Mouse (Mus musculus): ENCODE measurements at regions not wholly inside any gene's neighbourhood (a gene's known extent, or its start where the extent isn't known, plus 50 kb on each side); places are given as distances from the start of the nearest gene placed in this dataset.

- no peak for DNase-seq (ENCODE audit: low spot score)
These were observed 72.0 kb upstream of the Slc38a4 start for GRCm38 (mm10) chr15:97127771-97128170.

DNA sequence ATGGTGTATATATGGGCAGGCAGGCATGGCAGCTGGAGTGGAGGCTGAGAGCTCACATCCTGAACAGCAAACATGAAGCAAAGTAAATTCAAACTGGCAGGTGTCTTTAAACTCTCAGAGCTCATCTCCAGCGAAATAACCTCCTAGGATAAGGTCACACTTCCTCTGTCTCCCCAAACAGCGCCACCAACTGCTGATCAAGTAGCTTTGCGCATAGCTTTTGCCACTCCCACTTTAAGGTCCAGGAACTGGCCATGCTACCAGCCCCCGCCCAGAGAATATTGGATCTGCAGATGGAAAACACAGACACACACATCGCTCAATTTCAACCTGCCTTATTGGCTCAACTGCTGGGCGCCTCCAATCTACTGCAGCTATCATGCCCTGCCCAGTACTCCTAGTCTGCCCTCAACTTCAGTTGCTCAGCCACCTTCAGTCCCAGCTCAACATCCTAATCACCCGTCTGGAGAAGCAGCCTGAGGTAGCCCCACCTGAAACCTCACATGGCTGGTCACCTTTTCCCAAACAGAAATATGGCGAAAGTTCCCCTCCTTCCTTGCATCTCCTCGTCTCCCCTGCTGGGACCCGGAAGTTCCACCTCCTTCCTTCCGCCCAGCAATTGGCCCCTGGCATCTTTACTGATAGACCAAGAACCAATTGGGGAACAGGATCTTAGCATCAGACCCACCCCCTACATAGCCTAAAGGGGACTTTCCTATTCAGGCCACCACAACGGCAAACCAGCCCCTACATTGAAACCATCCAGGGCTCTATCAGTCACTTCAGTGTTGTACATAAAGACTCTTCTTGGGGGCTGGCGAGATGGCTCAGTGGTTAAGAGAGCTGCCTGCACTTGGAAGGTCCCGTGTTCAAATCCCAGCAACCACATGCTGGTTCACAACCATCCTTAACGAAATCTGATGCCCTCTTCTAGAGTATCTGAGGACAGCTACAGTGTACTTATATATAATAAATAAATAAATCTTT lies 70.4 kb upstream of the Slc38a4 start:
- no peak for DNase-seq (ENCODE audit: low spot score)

GRCm38 (mm10) chr15:97122263-97122662 lies 66.5 kb upstream of the Slc38a4 start:
- DNase-seq (ENCODE audit: low spot score) = no peak

GRCm38 (mm10) chr15:97112452-97113200 lies 56.9 kb upstream of the Slc38a4 start:
- DNase-seq (ENCODE audit: low spot score) = no peak

- no peak for DNase-seq (ENCODE audit: low spot score)
These were observed 55.8 kb upstream of the Slc38a4 start for GRCm38 (mm10) chr15:97111320-97112192.

- DNase-seq (ENCODE audit: low spot score) = no peak
These were observed 52.0 kb upstream of the Slc38a4 start for GRCm38 (mm10) chr15:97107779-97108178.

DNA sequence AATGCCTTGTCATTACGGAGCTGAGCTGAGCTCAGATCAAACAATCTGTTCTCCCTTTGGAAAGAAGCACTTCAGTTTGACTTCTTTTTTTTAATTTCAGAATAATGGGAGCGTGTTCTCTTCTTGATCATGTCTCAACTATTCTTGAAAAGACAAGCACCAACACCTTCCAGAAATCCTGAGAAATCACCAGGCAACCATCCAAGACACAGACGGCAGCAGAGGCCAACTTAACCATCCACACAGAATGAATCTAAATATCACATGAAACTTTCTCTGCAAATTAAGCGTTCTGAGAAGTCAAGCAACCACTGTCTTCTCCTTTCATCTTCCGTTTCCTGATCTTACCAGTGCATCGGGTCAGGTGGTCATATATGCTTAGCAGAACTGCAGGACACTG lies 50.8 kb upstream of the Slc38a4 start:
- no peak for DNase-seq (ENCODE audit: low spot score)
